Mouse (Mus musculus): ENCODE data around the gene Ltb4r2. TPM values are rescaled to one million over a fixed set of nuclear protein-coding genes. Genes with fewer than 3 reads are reported as not detected.

Ltb4r2 gene
- polyA plus RNA-seq, 1 experiment from 2014 or later = 0.71 TPM

DNA sequence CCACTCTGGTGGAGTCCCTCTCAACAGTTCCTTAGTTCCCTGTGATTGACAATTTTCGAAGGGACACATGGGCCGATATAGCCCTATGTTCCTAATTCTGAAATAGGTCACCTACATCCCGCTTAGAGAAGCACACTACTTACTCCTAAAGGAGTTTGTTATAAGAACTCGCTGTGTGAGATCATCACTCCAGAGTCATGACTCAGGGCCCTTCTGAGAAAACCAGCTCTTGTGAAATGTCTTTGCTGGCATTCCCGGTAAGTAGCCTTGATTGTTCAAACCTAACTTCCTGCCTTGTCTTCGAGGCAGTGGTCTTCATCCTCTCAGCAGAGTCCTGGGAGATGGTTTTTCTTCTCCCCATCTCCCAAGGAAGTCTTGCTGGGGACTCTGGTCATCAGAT is 7.3 kb downstream of the Ltb4r2 start:
- Histone ChIP-seq H3K9me3 (replicated peaks; ENCODE audit: control insufficient read depth, low read length) (no peaks in the 10 kb centered on the region), H3K36me3 (ENCODE audit: control insufficient read depth, insufficient read depth, low read length) (no peaks in the 10 kb centered on the region), H3K27me3 (ENCODE audit: control insufficient read depth, insufficient read depth, low read length) (peaks cover 20% of the 10 kb centered on the region), H3K4me3 (replicated peaks; ENCODE audit: low read length) (no peak overlapping the region), H3K27ac (ENCODE audit: low read length) (no peak overlapping the region), H3K4me1 (ENCODE audit: control insufficient read depth, insufficient read depth, low read length) (peaks cover 6% of the 10 kb centered on the region; the same call in 1 of the 2 replicates), H3K4me2 (ENCODE audit: low read depth, low read length) (no peak overlapping the region), H3K9ac (ENCODE audit: low read length) (no peak overlapping the region)
- 87% methylated on average over 6 of the region's 6 CpGs for WGBS
- no peak for ATAC-seq (ENCODE audit: insufficient read depth, low FRiP score)

- H3K9ac ChIP-seq (ENCODE audit: low read length) = no peak overlapping the region
- H3K4me2 ChIP-seq (ENCODE audit: low read depth, low read length) = no peak overlapping the region
- H3K4me3 ChIP-seq (replicated peaks; ENCODE audit: low read length) = no peak overlapping the region
- H3K36me3 ChIP-seq (ENCODE audit: control insufficient read depth, insufficient read depth, low read length) = no peaks in the 10 kb centered on the region
- no peak for ATAC-seq (ENCODE audit: insufficient read depth, low FRiP score)
- no peaks in the 10 kb centered on the region for H3K9me3 ChIP-seq (replicated peaks; ENCODE audit: control insufficient read depth, low read length)
- WGBS = 72% methylated on average over 16 of the region's 16 CpGs
- H3K27ac ChIP-seq (ENCODE audit: low read length) = no peak overlapping the region
- peaks cover 6% of the 10 kb centered on the region; the same call in 1 of the 2 replicates for H3K4me1 ChIP-seq (ENCODE audit: control insufficient read depth, insufficient read depth, low read length)
- peaks cover 18% of the 10 kb centered on the region for H3K27me3 ChIP-seq (ENCODE audit: control insufficient read depth, insufficient read depth, low read length)
Measured at GRCm38 (mm10) chr14:55769087-55769703, 8.0 kb downstream of the Ltb4r2 start.

- WGBS = 39% methylated on average over 7 of the region's 7 CpGs
- H3K9me3 ChIP-seq (replicated peaks; ENCODE audit: control insufficient read depth, low read length) = no peaks in the 10 kb centered on the region
- H3K27me3 ChIP-seq (ENCODE audit: control insufficient read depth, insufficient read depth, low read length) = no peaks in the 10 kb centered on the region
- H3K36me3 ChIP-seq (ENCODE audit: control insufficient read depth, insufficient read depth, low read length) = no peaks in the 10 kb centered on the region
- H3K9ac ChIP-seq (ENCODE audit: low read length) = no peak overlapping the region
- no peak overlapping the region for H3K4me3 ChIP-seq (replicated peaks; ENCODE audit: low read length)
- H3K4me2 ChIP-seq (ENCODE audit: low read depth, low read length) = no peak overlapping the region
- H3K4me1 ChIP-seq (ENCODE audit: control insufficient read depth, insufficient read depth, low read length) = peaks cover 14% of the 10 kb centered on the region; the same call in 1 of the 2 replicates
- 0 out of 2 replicates have a peak overlapping the region, but pooled peaks have one; percentile 20 for H3K27ac ChIP-seq (ENCODE audit: low read length)
- ATAC-seq (ENCODE audit: insufficient read depth, low FRiP score) = no peak
Measured at GRCm38 (mm10) chr14:55776711-55777110, 15.5 kb downstream of the Ltb4r2 start.

DNA sequence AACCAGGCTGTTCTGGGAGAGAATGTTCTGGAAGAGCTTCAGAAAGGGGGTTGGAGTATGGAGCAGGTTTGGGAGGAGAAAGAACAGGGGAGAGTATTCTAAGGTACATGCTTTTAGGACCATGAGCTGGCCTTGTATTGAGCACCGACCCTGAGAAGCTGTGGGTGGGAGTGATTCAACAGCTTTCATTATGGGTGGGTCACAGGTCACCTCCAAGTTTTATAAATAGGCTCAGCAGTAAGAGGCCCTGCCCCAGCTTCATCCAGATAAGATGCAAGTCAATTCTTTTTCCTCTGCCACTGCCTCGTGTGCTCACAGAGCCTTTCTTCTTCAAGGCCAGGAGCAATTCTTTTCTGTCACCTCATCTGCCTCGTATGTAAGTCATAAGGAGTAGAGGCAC is 15.9 kb downstream of the Ltb4r2 start:
- Histone ChIP-seq H3K36me3 (ENCODE audit: control insufficient read depth, insufficient read depth, low read length) (no peaks in the 10 kb centered on the region), H3K9me3 (replicated peaks; ENCODE audit: control insufficient read depth, low read length) (no peaks in the 10 kb centered on the region), H3K27ac (ENCODE audit: low read length) (peak overlapping the region; percentile 20; the same call in 1 of the 2 replicates), H3K4me3 (replicated peaks; ENCODE audit: low read length) (no peak overlapping the region), H3K27me3 (ENCODE audit: control insufficient read depth, insufficient read depth, low read length) (no peaks in the 10 kb centered on the region), H3K9ac (ENCODE audit: low read length) (no peak overlapping the region), H3K4me1 (ENCODE audit: control insufficient read depth, insufficient read depth, low read length) (peaks cover 14% of the 10 kb centered on the region; the same call in 1 of the 2 replicates), H3K4me2 (ENCODE audit: low read depth, low read length) (no peak overlapping the region)
- WGBS = 22% methylated on average over 3 of the region's 3 CpGs
- ATAC-seq (ENCODE audit: insufficient read depth, low FRiP score) = no peak

DNA sequence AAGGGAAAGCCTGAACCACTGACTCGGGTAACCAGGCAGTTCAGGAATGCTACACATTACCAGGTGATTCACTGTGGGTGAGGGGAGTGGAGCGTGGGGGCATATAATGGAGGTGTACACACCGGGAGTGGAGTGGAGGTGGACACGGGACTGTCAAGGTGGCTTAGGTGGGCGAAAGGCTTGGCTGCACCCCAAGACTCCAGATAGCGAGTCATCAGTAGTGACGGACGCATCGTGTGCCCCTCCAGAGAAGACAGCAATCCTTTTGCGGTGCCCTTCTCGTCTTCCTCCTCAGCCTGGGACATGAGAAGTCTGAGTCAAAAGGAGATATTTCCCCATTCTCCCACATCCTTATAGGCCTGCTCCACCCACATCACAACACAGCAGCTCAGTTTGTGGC is 16.6 kb downstream of the Ltb4r2 start:
- no peak overlapping the region for H3K9ac ChIP-seq (ENCODE audit: low read length)
- H3K36me3 ChIP-seq (ENCODE audit: control insufficient read depth, insufficient read depth, low read length) = no peaks in the 10 kb centered on the region
- WGBS = 83% methylated on average over 11 of the region's 11 CpGs
- H3K27me3 ChIP-seq (ENCODE audit: control insufficient read depth, insufficient read depth, low read length) = no peaks in the 10 kb centered on the region
- no peaks in the 10 kb centered on the region for H3K9me3 ChIP-seq (replicated peaks; ENCODE audit: control insufficient read depth, low read length)
- no peak overlapping the region for H3K4me2 ChIP-seq (ENCODE audit: low read depth, low read length)
- H3K4me1 ChIP-seq (ENCODE audit: control insufficient read depth, insufficient read depth, low read length) = peaks cover 19% of the 10 kb centered on the region; the same call in 1 of the 2 replicates
- no peak for ATAC-seq (ENCODE audit: insufficient read depth, low FRiP score)
- no peak overlapping the region for H3K4me3 ChIP-seq (replicated peaks; ENCODE audit: low read length)
- H3K27ac ChIP-seq (ENCODE audit: low read length) = no peak overlapping the region; the same call in 1 of the 2 replicates

GRCm38 (mm10) chr14:55778686-55779085 is 17.5 kb downstream of the Ltb4r2 start:
- no peaks in the 10 kb centered on the region for H3K27me3 ChIP-seq (ENCODE audit: control insufficient read depth, insufficient read depth, low read length)
- no peak overlapping the region for H3K27ac ChIP-seq (ENCODE audit: low read length)
- ATAC-seq (ENCODE audit: insufficient read depth, low FRiP score) = no peak
- H3K4me2 ChIP-seq (ENCODE audit: low read depth, low read length) = no peak overlapping the region
- 91% methylated on average over 15 of the region's 15 CpGs for WGBS
- H3K9me3 ChIP-seq (replicated peaks; ENCODE audit: control insufficient read depth, low read length) = no peaks in the 10 kb centered on the region
- no peak overlapping the region for H3K9ac ChIP-seq (ENCODE audit: low read length)
- peaks cover 25% of the 10 kb centered on the region; the same call in 1 of the 2 replicates for H3K4me1 ChIP-seq (ENCODE audit: control insufficient read depth, insufficient read depth, low read length)
- H3K36me3 ChIP-seq (ENCODE audit: control insufficient read depth, insufficient read depth, low read length) = no peaks in the 10 kb centered on the region
- H3K4me3 ChIP-seq (replicated peaks; ENCODE audit: low read length) = no peak overlapping the region

GRCm38 (mm10) chr14:55779656-55780055 is 18.4 kb downstream of the Ltb4r2 start:
- Histone ChIP-seq H3K27ac (ENCODE audit: low read length) (no peak overlapping the region), H3K9ac (ENCODE audit: low read length) (no peak overlapping the region), H3K4me1 (ENCODE audit: control insufficient read depth, insufficient read depth, low read length) (peaks cover 27% of the 10 kb centered on the region; the same call in 1 of the 2 replicates), H3K9me3 (replicated peaks; ENCODE audit: control insufficient read depth, low read length) (no peaks in the 10 kb centered on the region), H3K36me3 (ENCODE audit: control insufficient read depth, insufficient read depth, low read length) (no peaks in the 10 kb centered on the region), H3K4me2 (ENCODE audit: low read depth, low read length) (no peak overlapping the region), H3K27me3 (ENCODE audit: control insufficient read depth, insufficient read depth, low read length) (no peaks in the 10 kb centered on the region), H3K4me3 (replicated peaks; ENCODE audit: low read length) (no peak overlapping the region)
- ATAC-seq (ENCODE audit: insufficient read depth, low FRiP score) = no peak
- 52% methylated on average over 16 of the region's 16 CpGs for WGBS

DNA sequence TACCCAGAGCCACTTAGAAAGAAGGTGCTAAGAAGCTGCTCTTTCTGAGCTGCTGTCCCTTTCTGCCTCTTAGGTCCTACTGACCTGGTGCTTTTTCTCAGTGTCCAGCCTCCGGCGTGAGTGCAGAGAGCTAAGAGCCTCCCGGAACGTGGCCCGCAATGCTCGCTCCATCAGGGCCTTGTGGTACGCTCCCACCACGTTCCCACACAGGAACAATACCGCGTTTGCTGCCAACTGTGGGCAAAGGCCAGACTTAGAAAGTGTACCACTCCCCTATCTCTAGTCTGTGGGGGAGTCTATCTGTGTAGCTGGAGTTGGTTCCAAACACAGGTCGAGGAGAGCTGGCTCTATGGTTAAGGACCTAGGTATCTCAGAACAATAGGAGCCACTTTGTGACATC is 19.5 kb downstream of the Ltb4r2 start:
- Histone ChIP-seq H3K36me3 (ENCODE audit: control insufficient read depth, insufficient read depth, low read length) (no peaks in the 10 kb centered on the region), H3K4me3 (replicated peaks; ENCODE audit: low read length) (no peak overlapping the region), H3K4me2 (ENCODE audit: low read depth, low read length) (no peak overlapping the region), H3K9me3 (replicated peaks; ENCODE audit: control insufficient read depth, low read length) (no peaks in the 10 kb centered on the region), H3K27ac (ENCODE audit: low read length) (no peak overlapping the region), H3K4me1 (ENCODE audit: control insufficient read depth, insufficient read depth, low read length) (peaks cover 27% of the 10 kb centered on the region; the same call in 1 of the 2 replicates), H3K9ac (ENCODE audit: low read length) (no peak overlapping the region), H3K27me3 (ENCODE audit: control insufficient read depth, insufficient read depth, low read length) (0 out of 2 replicates have a peak, but pooled peaks cover 3% of the 10 kb centered on the region)
- 83% methylated on average over 11 of the region's 11 CpGs for WGBS
- no peak for ATAC-seq (ENCODE audit: insufficient read depth, low FRiP score)

DNA sequence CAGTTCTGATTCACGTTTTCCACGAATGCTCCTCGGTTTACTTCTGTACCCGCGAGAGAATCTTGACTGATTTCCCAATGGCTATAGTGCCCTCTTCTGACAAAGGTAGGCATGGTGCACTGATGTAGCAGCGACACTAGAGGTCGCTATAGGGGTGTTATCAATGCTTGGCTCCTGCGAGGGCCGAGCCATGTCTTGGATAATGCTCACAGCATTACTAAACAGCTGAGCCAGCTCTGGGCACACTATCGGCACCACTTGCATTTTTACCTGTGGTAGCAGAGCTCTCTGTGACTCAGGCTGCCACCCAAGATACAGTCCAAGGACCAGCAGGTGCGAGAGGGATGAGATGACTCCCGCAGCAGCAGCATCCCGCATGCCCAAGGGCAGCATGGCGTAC is 20.1 kb downstream of the Ltb4r2 start:
- Histone ChIP-seq H3K27ac (ENCODE audit: low read length) (no peak overlapping the region), H3K27me3 (ENCODE audit: control insufficient read depth, insufficient read depth, low read length) (0 out of 2 replicates have a peak, but pooled peaks cover 3% of the 10 kb centered on the region), H3K36me3 (ENCODE audit: control insufficient read depth, insufficient read depth, low read length) (no peaks in the 10 kb centered on the region), H3K4me3 (replicated peaks; ENCODE audit: low read length) (0 out of 2 replicates have a peak overlapping the region, but pooled peaks have one; percentile 10), H3K9me3 (replicated peaks; ENCODE audit: control insufficient read depth, low read length) (no peaks in the 10 kb centered on the region), H3K9ac (ENCODE audit: low read length) (peak overlapping the region; percentile 46; the same call in 1 of the 2 replicates), H3K4me2 (ENCODE audit: low read depth, low read length) (peak overlapping the region; percentile 41), H3K4me1 (ENCODE audit: control insufficient read depth, insufficient read depth, low read length) (peaks cover 27% of the 10 kb centered on the region; the same call in 1 of the 2 replicates)
- 16% methylated on average over 14 of the region's 14 CpGs for WGBS
- ATAC-seq (ENCODE audit: insufficient read depth, low FRiP score) = peak; percentile 71; the same call in 1 of the 2 replicates

Measured in stomach, embryonic 16.5 days (tissue).